Mouse (Mus musculus) bone marrow macrophage, adult 2 months (primary cell): ENCODE results near the gene Arhgap29.

ENCODE experiments used
- CTCF ChIP-seq: IDR thresholded peaks from 2 replicates; pipeline ENCODE4 v1.5.1; 2012; ENCODE audit warnings: low read depth, mild to moderate bottlenecking, low read length, moderate library complexity
- POLR2A ChIP-seq: IDR thresholded peaks from 2 replicates; pipeline ENCODE4 v1.6.1; 2012; ENCODE audit warnings: mild to moderate bottlenecking, low read depth, low read length, borderline replicate concordance

DNA sequence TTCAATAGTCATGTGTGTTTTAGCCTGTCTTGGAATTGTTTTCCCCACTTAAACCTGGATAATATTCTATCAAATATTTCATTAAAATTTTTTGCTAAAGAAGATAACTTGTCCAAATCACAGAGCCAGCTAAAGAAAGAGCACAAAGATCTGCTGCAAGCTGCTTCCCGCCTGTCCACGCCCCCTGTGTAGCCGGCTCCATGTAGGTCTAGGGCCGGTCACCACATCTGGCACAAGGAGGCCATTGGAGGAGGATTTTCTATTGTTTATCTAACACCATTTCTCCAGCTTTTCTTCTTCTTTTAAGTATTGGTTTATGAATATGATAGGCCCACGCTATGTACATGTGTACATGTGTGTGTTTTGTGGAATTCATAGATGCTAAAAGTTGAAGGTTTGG lies 38.9 kb upstream of the Arhgap29 start:
- TF ChIP-seq CTCF: no peak
- TF ChIP-seq POLR2A: no peak
